ENCODE assay signal across 8 mouse cellular contexts in genomic region chr8:11758482-11759281, GRCm38 (mm10). TPM values are rescaled to one million over a fixed set of nuclear protein-coding genes. Genes with fewer than 3 reads are reported as not detected.
DNase-seq lines count a peak whose midpoint lies in the region; ATAC-seq and TF ChIP-seq lines count a peak whose summit lies in the region.

No protein-coding gene starts in this region.

- TF ChIP-seq EP300 in lung, postnatal 0 days (IDR thresholded peaks at IDR 0.05) = no peak

- H3K9me3 ChIP-seq in lung, postnatal 0 days (ENCODE audit: low read length) = no peaks in the 10 kb centered on the region
- no peaks in the 10 kb centered on the region for H3K9me3 ChIP-seq in embryonic facial prominence, embryonic 14.5 days (ENCODE audit: control insufficient read depth, low read length)
- H3K9me3 ChIP-seq in kidney, postnatal 0 days (replicated peaks; ENCODE audit: low read length) = no peaks in the 10 kb centered on the region

- peak overlapping the region; percentile 86 for H3K4me3 ChIP-seq in lung, postnatal 0 days (ENCODE audit: low read depth, low read length)
- peak overlapping the region; percentile 88 for H3K4me3 ChIP-seq in embryonic facial prominence, embryonic 14.5 days (ENCODE audit: low read depth, low read length)
- H3K4me3 ChIP-seq in kidney, postnatal 0 days (replicated peaks; ENCODE audit: low read depth, low read length) = peak overlapping the region; percentile 80

- WGBS in lung, postnatal 0 days = 2% methylated on average over 42 of the region's 53 CpGs
- 1% methylated on average over 24 of the region's 53 CpGs for whole genome bisulfite sequencing in embryonic facial prominence, embryonic 14.5 days
- 2% methylated on average over 37 of the region's 53 CpGs for WGBS in kidney, postnatal 0 days

- H3K36me3 ChIP-seq in lung, postnatal 0 days (ENCODE audit: insufficient read depth, low read length) = no peaks in the 10 kb centered on the region
- H3K36me3 ChIP-seq in embryonic facial prominence, embryonic 14.5 days (ENCODE audit: control insufficient read depth, insufficient read depth, low read length) = no peaks in the 10 kb centered on the region
- H3K36me3 ChIP-seq in kidney, postnatal 0 days (ENCODE audit: insufficient read depth, low read length) = no peaks in the 10 kb centered on the region

- no peaks in the 10 kb centered on the region for H3K27me3 ChIP-seq in lung, postnatal 0 days (replicated peaks; ENCODE audit: insufficient read depth, low read length)
- H3K27me3 ChIP-seq in embryonic facial prominence, embryonic 14.5 days (replicated peaks; ENCODE audit: control insufficient read depth, insufficient read depth, low read length) = no peaks in the 10 kb centered on the region
- no peaks in the 10 kb centered on the region for H3K27me3 ChIP-seq in kidney, postnatal 0 days (ENCODE audit: insufficient read depth, low read length)

- no peak for DNase-seq in lung, postnatal 0 days (ENCODE audit: low spot score)
- DNase-seq in lung, postnatal 10 days = no peak
- peak; percentile 52 for DNase-seq in R1 (ENCODE audit: low read depth, low spot score)
- peak; percentile 46 for DNase-seq in embryonic facial prominence, embryonic 14.5 days (ENCODE audit: low spot score)
- DNase-seq in kidney, postnatal 0 days (ENCODE audit: low spot score) = peak; percentile 50
- peak; percentile 49 for DNase-seq in naive thymus-derived CD4-positive, alpha-beta T cell, adult 2 months (ENCODE audit: low read depth)
- no peak for DNase-seq in right cerebral cortex, postnatal 14 days
- DNase-seq in urinary bladder, postnatal 25 days (ENCODE audit: low spot score) = no peak

- H3K27ac ChIP-seq in lung, postnatal 0 days (ENCODE audit: low read length) = peak overlapping the region; percentile 87
- H3K27ac ChIP-seq in embryonic facial prominence, embryonic 14.5 days (replicated peaks; ENCODE audit: low read depth, low read length) = peak overlapping the region; percentile 91
- H3K27ac ChIP-seq in kidney, postnatal 0 days = peak overlapping the region; percentile 95

- peak overlapping the region; percentile 94 for H3K9ac ChIP-seq in lung, postnatal 0 days (replicated peaks; ENCODE audit: low read depth)
- H3K9ac ChIP-seq in embryonic facial prominence, embryonic 14.5 days (ENCODE audit: low read depth, low read length) = peak overlapping the region; percentile 90
- peak overlapping the region; percentile 91 for H3K9ac ChIP-seq in kidney, postnatal 0 days (ENCODE audit: low read depth, low read length)

- H3K4me2 ChIP-seq in lung, postnatal 0 days (replicated peaks; ENCODE audit: low read depth, low read length) = peak overlapping the region; percentile 94
- H3K4me2 ChIP-seq in embryonic facial prominence, embryonic 14.5 days (ENCODE audit: low read depth, low read length) = peak overlapping the region; percentile 74
- peak overlapping the region; percentile 92 for H3K4me2 ChIP-seq in kidney, postnatal 0 days (ENCODE audit: low read length)

- peak; percentile 43 for TF ChIP-seq CTCF in lung, postnatal 0 days (IDR thresholded peaks at IDR 0.05)
- peak; percentile 45; the same call in 1 of the 2 replicates for TF ChIP-seq CTCF in kidney, postnatal 0 days (IDR thresholded peaks at IDR 0.05; ENCODE audit: low read depth)

- no peak; the same call in none of the 2 replicates for ATAC-seq in lung, postnatal 0 days
- ATAC-seq in embryonic facial prominence, embryonic 14.5 days (ENCODE audit: low read depth) = no peak
- ATAC-seq in kidney, postnatal 0 days (replicated peaks; ENCODE audit: low FRiP score, low read depth) = 0 out of 2 replicates have a peak, but pooled peaks have one; percentile 23

- H3K4me1 ChIP-seq in lung, postnatal 0 days (ENCODE audit: insufficient read depth, low read depth, low read length) = no peaks in the 10 kb centered on the region
- peaks cover 6% of the 10 kb centered on the region; the same call in 1 of the 2 replicates for H3K4me1 ChIP-seq in embryonic facial prominence, embryonic 14.5 days (ENCODE audit: control insufficient read depth, insufficient read depth, low read length)
- H3K4me1 ChIP-seq in kidney, postnatal 0 days (replicated peaks; ENCODE audit: insufficient read depth, low read length) = peaks cover 14% of the 10 kb centered on the region; the same call in 1 of the 2 replicates

RNA-seq across cellular contexts. Expression of gene Arhgef7, which starts 31.2 kb away (rescaled TPM):
- 31.6 and 33.2 TPM in 2 replicates for polyA plus RNA-seq in lung, postnatal 0 days (2015; fragmentation: Nextera tagmentation; extraction: Ambion mirVana)
- 45.7 and 48.1 TPM in 2 replicates for polyA plus RNA-seq in embryonic facial prominence, embryonic 14.5 days (2014; fragmentation: Nextera tagmentation; extraction: Ambion mirVana)
- polyA plus RNA-seq in kidney, postnatal 0 days (2015; fragmentation: Nextera tagmentation; extraction: Ambion mirVana) = 27.3 and 29.0 TPM in 2 replicates

RNA-seq across cellular contexts. Expression of gene 1700016D06Rik, which starts 57.8 kb away (rescaled TPM):
- polyA plus RNA-seq in lung, postnatal 0 days (2015; fragmentation: Nextera tagmentation; extraction: Ambion mirVana) = not detected in 2 replicates
- 0.26 TPM in 1 of 2 replicates, not detected in the other for polyA plus RNA-seq in embryonic facial prominence, embryonic 14.5 days (2014; fragmentation: Nextera tagmentation; extraction: Ambion mirVana)
- not detected in 2 replicates for polyA plus RNA-seq in kidney, postnatal 0 days (2015; fragmentation: Nextera tagmentation; extraction: Ambion mirVana)

Comparison
In these comparisons a context has a peak if more than half of its experiments do, and no peak if none do; other contexts are left out.
1. DNase-seq: peak in R1 (single experiment), embryonic facial prominence, embryonic 14.5 days (single experiment), kidney, postnatal 0 days (single experiment) and naive thymus-derived CD4-positive, alpha-beta T cell, adult 2 months (single experiment); none in lung, postnatal 0 days (single experiment), lung, postnatal 10 days (single experiment), right cerebral cortex, postnatal 14 days (single experiment) and urinary bladder, postnatal 25 days (single experiment).
2. Peak in every context shown above with its lines, with median percentiles within 50 percentile points of each other: H3K27ac ChIP-seq, H3K4me2 ChIP-seq, H3K4me3 ChIP-seq and H3K9ac ChIP-seq.